Mouse (Mus musculus): ENCODE measurements around the gene Lasp1. TPM values are rescaled to one million over a fixed set of nuclear protein-coding genes. Genes with fewer than 3 reads are reported as not detected.

The Lasp1 gene
- total and polyA plus RNA-seq, 3 experiments: 12.5 to 45.4 (median 18.6) TPM

- DNase-seq (ENCODE audit: extremely low read depth): no peak
- H3K9ac ChIP-seq (ENCODE audit: insufficient read depth, low read depth): no peak overlapping the region
- in situ Hi-C loops (cut with MboI; ENCODE audit: low pct_ligation_motif_present, low pct_unique_long_range_greater_than_20kb, low sequenced_read_pairs) (loop anchor here (5.0 kb wide), 1 partner anchor 42 kb away; the partner anchor contains the start of gene Lasp1), dilution Hi-C loops (cut with MboI; ENCODE audit: extremely low pct_ligation_motif_present, extremely low pct_unique_long_range_greater_than_20kb, low sequenced_read_pairs) (no loop called here)
- peak overlapping the region; percentile 53; the same call in 1 of the 2 replicates for H3K4me2 ChIP-seq (ENCODE audit: insufficient read depth, low read depth, poor library complexity, severe bottlenecking)
- H3K4me1 ChIP-seq (ENCODE audit: control insufficient read depth in 1 of 2, insufficient read depth in 2 of 2): peaks cover 6 to 41% of the 10 kb centered on the region in 2 experiments
- no peaks in the 10 kb centered on the region for H3K9me3 ChIP-seq (replicated peaks; ENCODE audit: low read length)
- TF ChIP-seq MAX (IDR thresholded peaks at IDR 0.05; ENCODE audit: low read length) (no peak), NRF1 (IDR thresholded peaks at IDR 0.05; ENCODE audit: low read depth, low read length) (no peak), BHLHE40 (IDR thresholded peaks at IDR 0.05; ENCODE audit: low read depth, low read length) (no peak), ZNF384 (IDR thresholded peaks at IDR 0.05; ENCODE audit: low read depth, low read length) (peak; percentile 72), MXI1 (IDR thresholded peaks at IDR 0.05; ENCODE audit: low read depth, low read length) (no peak)
- peaks cover 11 to 51% of the 10 kb centered on the region in 2 experiments for H3K36me3 ChIP-seq (replicated peaks in 1 of 2; ENCODE audit: control insufficient read depth in 1 of 2, insufficient read depth in 1 of 2, low read length in 1 of 2)
- peak overlapping the region in 1 of 3 experiments; percentile 54 for H3K4me3 ChIP-seq (replicated peaks in 1 of 3; ENCODE audit: low read depth in 2 of 3, low read length in 2 of 3, poor library complexity in 1 of 3)
- H3K27me3 ChIP-seq (replicated peaks): no peaks in the 10 kb centered on the region
- no peak overlapping the region for H3K27ac ChIP-seq (ENCODE audit: insufficient read depth, low read depth)
- no peaks in the 10 kb centered on the region for H3K79me2 ChIP-seq (replicated peaks; ENCODE audit: control insufficient read depth, extremely low read depth, insufficient read depth, poor library complexity, severe bottlenecking)
Measured at GRCm38 (mm10) chr11:97839441-97840134, 40.8 kb downstream of the Lasp1 start.

- DNase-seq (ENCODE audit: extremely low read depth): no peak
Measured at GRCm38 (mm10) chr11:97840135-97840490, 41.3 kb downstream of the Lasp1 start.

GRCm38 (mm10) chr11:97840539-97840954 lies 41.7 kb downstream of the Lasp1 start, which contains the start of gene B230217C12Rik:
Gene B230217C12Rik, plus strand, starts transcription at chr11:97840780.
- in situ Hi-C loops (cut with MboI; ENCODE audit: low pct_ligation_motif_present, low pct_unique_long_range_greater_than_20kb, low sequenced_read_pairs) (loop anchor here (5.0 kb wide), 1 partner anchor 43 kb away; the partner anchor contains the start of gene Lasp1), dilution Hi-C loops (cut with MboI; ENCODE audit: extremely low pct_ligation_motif_present, extremely low pct_unique_long_range_greater_than_20kb, low sequenced_read_pairs) (no loop called here)
- H3K27ac ChIP-seq (ENCODE audit: insufficient read depth, low read depth): 0 out of 2 replicates have a peak within 1 kb of the TSS, but pooled peaks have one; percentile 34
- peak within 1 kb of the TSS; percentile 54 to 71 (median 68) for H3K4me3 ChIP-seq (replicated peaks in 1 of 3; ENCODE audit: low read depth in 2 of 3, low read length in 2 of 3, poor library complexity in 1 of 3)
- peaks cover 7 to 42% of the 10 kb centered on the region in 2 experiments for H3K36me3 ChIP-seq (replicated peaks in 1 of 2; ENCODE audit: control insufficient read depth in 1 of 2, insufficient read depth in 1 of 2, low read length in 1 of 2)
- no peaks in the 10 kb centered on the region for H3K9me3 ChIP-seq (replicated peaks; ENCODE audit: low read length)
- peak within 1 kb of the TSS; percentile 53 for H3K4me2 ChIP-seq (ENCODE audit: insufficient read depth, low read depth, poor library complexity, severe bottlenecking)
- peak; percentile 85 for DNase-seq (ENCODE audit: extremely low read depth)
- no peaks in the 10 kb centered on the region for H3K79me2 ChIP-seq (replicated peaks; ENCODE audit: control insufficient read depth, extremely low read depth, insufficient read depth, poor library complexity, severe bottlenecking)
- peak within 1 kb of the TSS; percentile 82 for H3K9ac ChIP-seq (ENCODE audit: insufficient read depth, low read depth)
- H3K4me1 ChIP-seq (ENCODE audit: control insufficient read depth in 1 of 2, insufficient read depth in 2 of 2): peaks cover 6 to 41% of the 10 kb centered on the region in 2 experiments
- H3K27me3 ChIP-seq (replicated peaks): no peaks in the 10 kb centered on the region
- TF ChIP-seq MXI1 (IDR thresholded peaks at IDR 0.05; ENCODE audit: low read depth, low read length) (no peak), SIN3A (IDR thresholded peaks at IDR 0.05; ENCODE audit: low read length) (no peak; the same call in 1 of the 2 replicates), E2F4 (IDR thresholded peaks at IDR 0.05; ENCODE audit: insufficient replicate concordance, low read depth, low read length) (no peak), ETS1 (conservative IDR thresholded peaks at IDR 0.05; ENCODE audit: low read depth, low read length) (no peak), MEF2A (IDR thresholded peaks at IDR 0.05; ENCODE audit: borderline replicate concordance, low read depth, low read length) (no peak), IRF4 (IDR thresholded peaks at IDR 0.05; ENCODE audit: low read depth, low read length) (peak; percentile 54; the same call in 1 of the 2 replicates), CTCF (conservative IDR thresholded peaks at IDR 0.05 in 1 of 2, IDR thresholded peaks at IDR 0.05 in 1 of 2; ENCODE audit: low read depth in 2 of 2, low read length in 2 of 2) (peak; percentile 39 to 73; a peak in 3 of 4 replicates), BHLHE40 (IDR thresholded peaks at IDR 0.05; ENCODE audit: low read depth, low read length) (peak; percentile 47; the same call in 1 of the 2 replicates), POLR2A (IDR thresholded peaks at IDR 0.05; ENCODE audit: low read depth, low read length) (no peak), USF2 (conservative IDR thresholded peaks at IDR 0.05; ENCODE audit: low read depth, low read length) (no peak), EP300 (IDR thresholded peaks at IDR 0.05; ENCODE audit: low read length) (no peak), RAD21 (IDR thresholded peaks at IDR 0.05; ENCODE audit: low read depth, low read length) (peak; percentile 50), UBTF (IDR thresholded peaks at IDR 0.05; ENCODE audit: low read depth, low read length) (no peak), SMC3 (IDR thresholded peaks at IDR 0.05; ENCODE audit: low read depth, low read length) (peak; percentile 37), ZNF384 (IDR thresholded peaks at IDR 0.05; ENCODE audit: low read depth, low read length) (no peak), TCF12 (IDR thresholded peaks at IDR 0.05; ENCODE audit: low read depth, low read length) (peak; percentile 21; the same call in 1 of the 2 replicates), TBP (conservative IDR thresholded peaks at IDR 0.05; ENCODE audit: low read depth, low read length) (no peak), ELF1 (IDR thresholded peaks at IDR 0.05; ENCODE audit: low read depth, low read length) (no peak), USF1 (IDR thresholded peaks at IDR 0.05; ENCODE audit: low read depth, low read length) (0 out of 2 replicates have a peak, but pooled peaks have one; percentile 7), KAT2A (IDR thresholded peaks at IDR 0.05; ENCODE audit: insufficient replicate concordance, low read length) (no peak)

More at GRCm38 (mm10) chr11:97840135-97840490, 41.3 kb downstream of the Lasp1 start:
- Histone ChIP-seq H3K4me2 (ENCODE audit: insufficient read depth, low read depth, poor library complexity, severe bottlenecking) (peak overlapping the region; percentile 53), H3K4me3 (replicated peaks in 1 of 3; ENCODE audit: low read depth in 2 of 3, low read length in 2 of 3, poor library complexity in 1 of 3) (peak overlapping the region; percentile 54 to 71 (median 68)), H3K36me3 (replicated peaks in 1 of 2; ENCODE audit: control insufficient read depth in 1 of 2, insufficient read depth in 1 of 2, low read length in 1 of 2) (peaks cover 7 to 46% of the 10 kb centered on the region in 2 experiments), H3K9ac (ENCODE audit: insufficient read depth, low read depth) (peak overlapping the region; percentile 82; the same call in 1 of the 2 replicates), H3K79me2 (replicated peaks; ENCODE audit: control insufficient read depth, extremely low read depth, insufficient read depth, poor library complexity, severe bottlenecking) (no peaks in the 10 kb centered on the region), H3K4me1 (ENCODE audit: control insufficient read depth in 1 of 2, insufficient read depth in 2 of 2) (peaks cover 6 to 41% of the 10 kb centered on the region in 2 experiments), H3K9me3 (replicated peaks; ENCODE audit: low read length) (no peaks in the 10 kb centered on the region), H3K27me3 (replicated peaks) (no peaks in the 10 kb centered on the region), H3K27ac (ENCODE audit: insufficient read depth, low read depth) (no peak overlapping the region)
- TF ChIP-seq MXI1 (IDR thresholded peaks at IDR 0.05; ENCODE audit: low read depth, low read length) (0 out of 2 replicates have a peak, but pooled peaks have one; percentile 19), GABPA (IDR thresholded peaks at IDR 0.05; ENCODE audit: insufficient replicate concordance, low read depth, low read length) (no peak)
- dilution Hi-C loops (cut with MboI; ENCODE audit: extremely low pct_ligation_motif_present, extremely low pct_unique_long_range_greater_than_20kb, low sequenced_read_pairs): no loop called here
- in situ Hi-C loops (cut with MboI; ENCODE audit: low pct_ligation_motif_present, low pct_unique_long_range_greater_than_20kb, low sequenced_read_pairs): loop anchor here (5.0 kb wide), 1 partner anchor 43 kb away; the partner anchor contains the start of gene Lasp1

All from CH12.LX (cell line).